Mouse (Mus musculus): ENCODE data around the gene C1qtnf4. TPM values are rescaled to one million over a fixed set of nuclear protein-coding genes. Genes with fewer than 3 reads are reported as not detected.
"Not testable (repeated sequence)": the region's sequence is repeated elsewhere in the genome, so short reads cannot be mapped to it uniquely, and the experiment has no call there.

The C1qtnf4 gene
- polyA plus RNA-seq, 1 experiment = 390 TPM

DNA sequence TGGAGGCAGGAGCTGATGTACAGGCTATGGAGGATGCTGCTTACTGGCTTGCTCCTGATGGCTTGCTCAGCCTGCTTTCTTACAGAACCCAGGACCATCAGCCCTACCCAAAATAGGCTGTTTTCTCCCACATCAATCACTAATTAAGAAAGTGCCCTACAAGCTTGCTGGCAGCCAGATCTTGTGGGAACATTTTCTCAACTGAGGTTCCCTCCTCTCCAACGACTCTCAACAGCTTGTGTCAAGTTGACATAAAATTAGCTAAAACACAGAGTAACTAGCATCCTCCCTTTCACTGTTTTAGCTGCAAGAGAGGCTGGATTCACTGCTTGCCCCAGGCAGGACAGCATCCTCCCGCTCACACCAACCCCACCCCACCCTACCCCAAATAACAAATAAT is 3.8 kb upstream of the C1qtnf4 start:
- Histone ChIP-seq H3K27me3 (ENCODE audit: control insufficient read depth, insufficient read depth, low read length) (no peaks in the 10 kb centered on the region), H3K4me1 (ENCODE audit: control insufficient read depth, insufficient read depth, low read length) (peaks cover 16% of the 10 kb centered on the region), H3K27ac (ENCODE audit: control insufficient read depth, insufficient read depth, low read depth, low read length) (no peak overlapping the region), H3K36me3 (ENCODE audit: control insufficient read depth, insufficient read depth, low read length) (no peaks in the 10 kb centered on the region), H3K4me3 (ENCODE audit: control insufficient read depth, low read depth, low read length) (no peak overlapping the region)
- TF ChIP-seq CTCF (IDR thresholded peaks at IDR 0.05; ENCODE audit: control insufficient read depth, insufficient read depth, insufficient replicate concordance, low read depth, low read length) = no peak

DNA sequence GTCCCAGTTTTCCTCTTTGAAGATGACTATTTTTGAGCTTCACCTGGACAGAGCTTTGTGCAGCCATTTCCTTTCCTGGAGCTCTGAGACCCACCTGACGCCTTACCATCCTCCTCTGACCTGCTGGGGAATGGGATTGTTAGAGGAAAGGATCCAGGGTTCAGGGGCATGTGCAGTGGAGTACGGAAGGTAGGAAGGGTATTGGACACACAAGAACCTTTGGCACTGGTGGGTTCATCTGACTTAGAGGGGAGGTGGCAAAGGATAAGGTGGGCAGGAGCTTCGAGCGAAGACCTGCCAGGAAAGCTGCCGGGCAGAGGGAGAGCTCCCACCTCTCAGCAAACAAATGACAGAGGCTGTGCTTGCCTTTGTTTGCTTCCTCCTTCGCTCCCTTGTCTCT is 776 bp downstream of the C1qtnf4 start:
- Histone ChIP-seq H3K36me3 (ENCODE audit: control insufficient read depth, insufficient read depth, low read length) (no peaks in the 10 kb centered on the region), H3K4me3 (ENCODE audit: control insufficient read depth, low read depth, low read length) (no peak overlapping the region), H3K27me3 (ENCODE audit: control insufficient read depth, insufficient read depth, low read length) (no peaks in the 10 kb centered on the region), H3K27ac (ENCODE audit: control insufficient read depth, insufficient read depth, low read depth, low read length) (no peak overlapping the region), H3K4me1 (ENCODE audit: control insufficient read depth, insufficient read depth, low read length) (peaks cover 19% of the 10 kb centered on the region)
- TF ChIP-seq POLR2A (IDR thresholded peaks at IDR 0.05; ENCODE audit: control insufficient read depth, low read depth, low read length) (no peak), CTCF (IDR thresholded peaks at IDR 0.05; ENCODE audit: control insufficient read depth, insufficient read depth, insufficient replicate concordance, low read depth, low read length) (no peak)

DNA sequence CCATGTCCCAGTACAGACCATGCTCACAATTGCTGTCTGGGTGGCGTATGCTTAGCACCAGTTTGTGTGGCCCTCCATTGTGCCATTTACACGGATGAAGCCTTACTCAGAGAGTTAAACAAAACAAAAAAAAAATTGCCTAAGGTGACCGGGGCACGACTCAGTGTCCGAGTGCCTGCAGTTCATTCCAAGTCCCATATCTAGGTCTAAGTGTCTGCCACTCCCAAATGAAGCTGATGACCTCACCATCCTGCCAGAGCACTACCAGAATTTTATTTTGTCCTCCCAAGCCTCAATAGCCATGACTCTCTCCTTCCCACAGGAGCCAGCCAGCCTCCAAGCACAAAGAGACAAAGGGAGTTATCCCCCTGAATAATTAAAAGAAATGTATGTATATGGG is 2.0 kb downstream of the C1qtnf4 start:
- no peaks in the 10 kb centered on the region for H3K36me3 ChIP-seq (ENCODE audit: control insufficient read depth, insufficient read depth, low read length)
- peaks cover 19% of the 10 kb centered on the region for H3K4me1 ChIP-seq (ENCODE audit: control insufficient read depth, insufficient read depth, low read length)
- H3K27ac ChIP-seq (ENCODE audit: control insufficient read depth, insufficient read depth, low read depth, low read length) = no peak overlapping the region
- TF ChIP-seq CTCF (IDR thresholded peaks at IDR 0.05; ENCODE audit: control insufficient read depth, insufficient read depth, insufficient replicate concordance, low read depth, low read length) (no peak), POLR2A (IDR thresholded peaks at IDR 0.05; ENCODE audit: control insufficient read depth, low read depth, low read length) (no peak)
- H3K27me3 ChIP-seq (ENCODE audit: control insufficient read depth, insufficient read depth, low read length) = no peaks in the 10 kb centered on the region
- no peak overlapping the region for H3K4me3 ChIP-seq (ENCODE audit: control insufficient read depth, low read depth, low read length)

DNA sequence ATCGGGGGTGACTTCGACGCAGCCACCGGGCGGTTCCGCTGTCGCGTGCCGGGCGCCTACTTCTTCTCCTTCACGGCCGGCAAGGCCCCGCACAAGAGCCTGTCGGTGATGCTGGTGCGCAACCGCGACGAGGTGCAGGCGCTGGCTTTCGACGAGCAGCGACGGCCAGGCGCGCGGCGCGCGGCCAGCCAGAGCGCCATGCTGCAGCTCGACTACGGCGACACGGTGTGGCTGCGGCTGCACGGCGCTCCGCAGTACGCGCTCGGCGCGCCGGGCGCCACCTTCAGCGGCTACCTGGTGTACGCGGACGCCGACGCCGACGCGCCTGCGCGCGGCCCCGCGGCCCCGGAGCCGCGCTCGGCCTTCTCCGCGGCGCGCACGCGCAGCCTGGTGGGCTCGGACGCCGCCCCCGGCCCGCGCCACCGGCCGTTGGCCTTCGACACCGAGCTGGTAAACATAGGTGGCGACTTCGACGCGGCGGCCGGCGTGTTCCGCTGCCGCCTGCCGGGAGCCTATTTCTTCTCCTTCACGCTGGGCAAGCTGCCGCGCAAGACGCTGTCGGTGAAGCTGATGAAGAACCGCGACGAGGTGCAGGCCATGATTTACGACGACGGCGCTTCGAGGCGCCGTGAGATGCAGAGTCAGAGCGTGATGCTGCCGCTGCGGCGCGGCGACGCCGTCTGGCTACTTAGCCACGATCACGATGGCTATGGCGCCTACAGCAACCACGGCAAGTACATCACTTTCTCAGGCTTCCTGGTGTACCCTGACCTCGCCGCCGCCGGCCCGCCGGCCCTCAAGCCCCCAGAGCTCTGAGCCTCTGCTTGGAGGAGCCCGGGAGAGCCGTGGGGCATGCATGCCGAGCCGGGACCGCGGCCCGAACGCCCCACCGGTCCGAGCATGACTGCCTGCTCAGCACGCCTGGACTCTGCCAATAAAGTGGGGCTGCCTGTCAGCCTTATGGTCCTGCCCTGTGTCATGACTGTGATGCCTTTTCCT is 4.2 kb downstream of the C1qtnf4 start:
- peak overlapping the region; percentile 96 for H3K4me3 ChIP-seq (ENCODE audit: control insufficient read depth, low read depth, low read length)
- H3K36me3 ChIP-seq (ENCODE audit: control insufficient read depth, insufficient read depth, low read length) = no peaks in the 10 kb centered on the region
- H3K4me1 ChIP-seq (ENCODE audit: control insufficient read depth, insufficient read depth, low read length) = peaks cover 18% of the 10 kb centered on the region
- TF ChIP-seq POLR2A (IDR thresholded peaks at IDR 0.05; ENCODE audit: control insufficient read depth, low read depth, low read length) (peak; percentile 73), CTCF (IDR thresholded peaks at IDR 0.05; ENCODE audit: control insufficient read depth, insufficient read depth, insufficient replicate concordance, low read depth, low read length) (no peak)
- no peaks in the 10 kb centered on the region for H3K27me3 ChIP-seq (ENCODE audit: control insufficient read depth, insufficient read depth, low read length)
- peak overlapping the region; percentile 97 for H3K27ac ChIP-seq (ENCODE audit: control insufficient read depth, insufficient read depth, low read depth, low read length)

DNA sequence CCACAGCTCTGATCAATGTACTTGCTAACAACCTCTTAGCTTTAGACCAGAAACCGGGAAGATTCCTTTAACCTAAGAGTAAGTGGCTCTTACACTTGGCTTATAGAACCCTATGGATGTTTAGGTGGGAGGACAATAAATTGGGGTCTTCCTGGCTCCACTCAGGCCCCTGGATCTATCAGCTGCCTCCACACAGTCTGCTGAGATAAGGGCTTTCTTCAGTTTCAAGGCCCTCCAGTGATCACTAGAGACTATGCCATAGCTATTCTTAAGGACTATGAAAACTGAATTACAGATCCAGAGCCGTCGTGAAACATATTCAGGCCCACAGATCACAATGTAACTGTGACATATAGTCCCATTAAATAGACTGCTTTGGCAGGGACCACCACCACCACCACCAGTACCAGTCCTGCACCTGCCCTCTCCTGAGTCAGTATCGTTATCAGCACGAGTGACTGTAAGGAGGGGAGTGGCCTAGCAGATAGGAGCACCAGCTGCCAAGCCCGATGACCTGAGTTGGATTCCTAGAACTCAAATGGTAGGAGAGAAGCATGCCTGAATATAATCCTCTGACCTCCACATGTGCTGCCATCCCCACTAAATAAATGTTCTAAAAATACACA is 8.1 kb downstream of the C1qtnf4 start:
- TF ChIP-seq POLR2A (IDR thresholded peaks at IDR 0.05; ENCODE audit: control insufficient read depth, low read depth, low read length) (no peak; the same call in 1 of the 2 replicates), CTCF (IDR thresholded peaks at IDR 0.05; ENCODE audit: control insufficient read depth, insufficient read depth, insufficient replicate concordance, low read depth, low read length) (no peak)
- peaks cover 4% of the 10 kb centered on the region for H3K4me1 ChIP-seq (ENCODE audit: control insufficient read depth, insufficient read depth, low read length)
- no peak overlapping the region for H3K27ac ChIP-seq (ENCODE audit: control insufficient read depth, insufficient read depth, low read depth, low read length)
- no peak overlapping the region for H3K4me3 ChIP-seq (ENCODE audit: control insufficient read depth, low read depth, low read length)
- no peaks in the 10 kb centered on the region; the same call in 1 of the 2 replicates for H3K36me3 ChIP-seq (ENCODE audit: control insufficient read depth, insufficient read depth, low read length)
- H3K27me3 ChIP-seq (ENCODE audit: control insufficient read depth, insufficient read depth, low read length) = no peaks in the 10 kb centered on the region

DNA sequence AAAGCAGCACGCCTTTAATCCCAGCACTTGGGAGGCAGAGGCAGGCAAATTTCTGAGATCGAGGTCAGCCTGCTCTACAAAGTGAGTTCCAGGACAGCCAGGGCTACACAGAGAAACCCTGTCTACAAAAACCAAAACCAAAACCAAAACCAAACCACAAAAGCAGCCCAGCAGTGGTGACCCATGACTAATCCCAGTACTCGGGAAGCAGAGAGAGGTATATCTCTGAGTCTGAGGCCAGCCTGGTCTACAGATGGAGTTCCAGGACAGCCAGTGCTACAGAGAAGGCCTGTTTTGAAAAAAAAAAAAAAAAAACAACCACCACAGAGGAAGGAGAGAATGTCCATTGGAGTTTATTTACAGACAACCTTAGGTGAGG is 8.6 kb downstream of the C1qtnf4 start:
- H3K27me3 ChIP-seq (ENCODE audit: control insufficient read depth, insufficient read depth, low read length); H3K27ac ChIP-seq (ENCODE audit: control insufficient read depth, insufficient read depth, low read depth, low read length); H3K4me3 ChIP-seq (ENCODE audit: control insufficient read depth, low read depth, low read length); H3K36me3 ChIP-seq (ENCODE audit: control insufficient read depth, insufficient read depth, low read length); H3K4me1 ChIP-seq (ENCODE audit: control insufficient read depth, insufficient read depth, low read length): not testable (repeated sequence)

DNA sequence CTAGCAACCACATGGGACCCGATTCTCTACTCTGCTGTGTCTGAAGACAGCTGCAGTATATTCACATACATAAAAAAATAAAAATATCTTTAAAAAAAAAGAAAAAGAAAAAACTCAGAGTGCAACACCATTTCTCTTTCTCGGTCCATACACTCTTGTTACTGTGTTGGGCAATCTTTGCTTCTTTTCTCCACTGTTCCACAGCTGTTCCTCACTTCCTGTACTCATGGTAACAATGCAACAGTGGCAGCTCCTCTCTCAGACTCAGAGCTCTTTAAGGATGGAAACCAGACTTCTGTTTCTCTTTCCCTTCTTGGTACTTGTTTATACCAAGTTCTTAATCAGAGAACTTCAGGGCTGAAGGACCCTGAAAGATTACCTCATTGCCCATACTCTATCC is 17.7 kb downstream of the C1qtnf4 start:
- TF ChIP-seq POLR2A (IDR thresholded peaks at IDR 0.05; ENCODE audit: control insufficient read depth, low read depth, low read length) = no peak
- no peak for TF ChIP-seq CTCF (IDR thresholded peaks at IDR 0.05; ENCODE audit: control insufficient read depth, insufficient read depth, insufficient replicate concordance, low read depth, low read length)
- Histone ChIP-seq H3K27me3 (ENCODE audit: control insufficient read depth, insufficient read depth, low read length) (no peaks in the 10 kb centered on the region), H3K27ac (ENCODE audit: control insufficient read depth, insufficient read depth, low read depth, low read length) (no peak overlapping the region), H3K4me1 (ENCODE audit: control insufficient read depth, insufficient read depth, low read length) (no peaks in the 10 kb centered on the region), H3K36me3 (ENCODE audit: control insufficient read depth, insufficient read depth, low read length) (no peaks in the 10 kb centered on the region; the same call in none of the 2 replicates), H3K4me3 (ENCODE audit: control insufficient read depth, low read depth, low read length) (peak overlapping the region; percentile 92; the same call in 1 of the 2 replicates)

Data from testis, adult 2 months (tissue).